Mouse (Mus musculus) limb, embryonic 14.5 days (tissue): Measurements from ENCODE around the gene Mex3b. TPM values are rescaled to one million over a fixed set of nuclear protein-coding genes. Genes with fewer than 3 reads are reported as not detected.

Experiments
- ATAC-seq: fragments of 200-750 bp; cut with Nextera tagmentation; 2 replicates; pipeline ENCODE4 v1.8.0; 2017; ENCODE audit warnings: low read depth, moderate number of reproducible peaks, moderate TSS enrichment; ENCODE audit not compliant: low FRiP score
- DNase-seq: peaks from one replicate; pipeline ENCODE4 v3.0.0-alpha.2; 2015; ENCODE audit warnings: low spot score
- H3K27ac ChIP-seq: fragments of 300-500 bp; sonication (generic); replicated peaks from 2 replicates; pipeline ENCODE4 v1.5.1; 2014; ENCODE audit warnings: low read depth, mild to moderate bottlenecking, low read length, moderate library complexity, mixed read lengths
- H3K27me3 ChIP-seq: fragments of 300-500 bp; sonication (generic); 2 replicates; pipeline ENCODE4 v1.6.1; 2014; ENCODE audit warnings: low read length, mixed read lengths; ENCODE audit not compliant: control insufficient read depth, insufficient read depth
- H3K36me3 ChIP-seq: fragments of 300-500 bp; sonication (generic); 2 replicates; pipeline ENCODE4 v1.6.1; 2014; ENCODE audit warnings: mild to moderate bottlenecking, low read length, moderate library complexity, mixed read lengths; ENCODE audit not compliant: control insufficient read depth, insufficient read depth
- H3K4me1 ChIP-seq: fragments of 300-500 bp; sonication (generic); 2 replicates; pipeline ENCODE4 v1.6.1; 2014; ENCODE audit warnings: antibody characterized with exemption, low read length, mixed read lengths; ENCODE audit not compliant: control insufficient read depth, insufficient read depth
- H3K4me2 ChIP-seq: fragments of 300-500 bp; sonication (generic); replicated peaks from 2 replicates; pipeline ENCODE4 v1.6.1; 2014; ENCODE audit warnings: low read depth, mild to moderate bottlenecking, low read length, moderate library complexity; ENCODE audit not compliant: severe bottlenecking
- H3K4me3 ChIP-seq: fragments of 300-500 bp; sonication (generic); replicated peaks from 2 replicates; pipeline ENCODE4 v1.5.1; 2014; ENCODE audit warnings: low read length
- H3K9ac ChIP-seq: fragments of 300-500 bp; sonication (generic); 2 replicates; pipeline ENCODE4 v1.6.1; 2014; ENCODE audit warnings: mild to moderate bottlenecking, low read depth, low read length, moderate library complexity; ENCODE audit not compliant: severe bottlenecking
- H3K9me3 ChIP-seq: fragments of 300-500 bp; sonication (generic); 2 replicates; pipeline ENCODE4 v1.6.1; 2016; ENCODE audit warnings: low read length; ENCODE audit not compliant: control insufficient read depth
- POLR2A ChIP-seq: fragments of 200-500 bp; IDR thresholded peaks from 2 replicates; pipeline ENCODE4 v1.8.0; 2012; ENCODE audit warnings: inconsistent platforms, mild to moderate bottlenecking, moderate library complexity, borderline replicate concordance; ENCODE audit not compliant: insufficient read depth, insufficient read length; ENCODE audit errors: extremely low read depth
- WGBS: fragments of 180-500 bp; shearing (Covaris S2); extraction: QIAGEN DNeasy Blood & Tissue Kit; methylation state at CpG from one replicate; pipeline ENCODE4 v1.1.7; 2014; 5-methylcytosine and 5-hydroxymethylcytosine counted together
- polyA plus RNA-seq, 2 experiments: library from polyadenylated mRNA; depleted of rRNA in 1 of 2; stranded (reverse) in 1 of 2; unstranded in 1 of 2; fragments of >200 nt; fragmentation: Nextera tagmentation in 1 of 2; extraction: Ambion mirVana in 1 of 2; gene quantifications; 2 replicates each; pipeline versions ENCODE4 v1.2.1 to v1.2.3; 2012 to 2014

Mex3b gene
- polyA plus RNA-seq (2012; rRNA removed): 83.8 and 129 TPM in 2 replicates
- 29.8 and 34.3 TPM in 2 replicates for polyA plus RNA-seq (2014; fragmentation: Nextera tagmentation; extraction: Ambion mirVana)

DNA sequence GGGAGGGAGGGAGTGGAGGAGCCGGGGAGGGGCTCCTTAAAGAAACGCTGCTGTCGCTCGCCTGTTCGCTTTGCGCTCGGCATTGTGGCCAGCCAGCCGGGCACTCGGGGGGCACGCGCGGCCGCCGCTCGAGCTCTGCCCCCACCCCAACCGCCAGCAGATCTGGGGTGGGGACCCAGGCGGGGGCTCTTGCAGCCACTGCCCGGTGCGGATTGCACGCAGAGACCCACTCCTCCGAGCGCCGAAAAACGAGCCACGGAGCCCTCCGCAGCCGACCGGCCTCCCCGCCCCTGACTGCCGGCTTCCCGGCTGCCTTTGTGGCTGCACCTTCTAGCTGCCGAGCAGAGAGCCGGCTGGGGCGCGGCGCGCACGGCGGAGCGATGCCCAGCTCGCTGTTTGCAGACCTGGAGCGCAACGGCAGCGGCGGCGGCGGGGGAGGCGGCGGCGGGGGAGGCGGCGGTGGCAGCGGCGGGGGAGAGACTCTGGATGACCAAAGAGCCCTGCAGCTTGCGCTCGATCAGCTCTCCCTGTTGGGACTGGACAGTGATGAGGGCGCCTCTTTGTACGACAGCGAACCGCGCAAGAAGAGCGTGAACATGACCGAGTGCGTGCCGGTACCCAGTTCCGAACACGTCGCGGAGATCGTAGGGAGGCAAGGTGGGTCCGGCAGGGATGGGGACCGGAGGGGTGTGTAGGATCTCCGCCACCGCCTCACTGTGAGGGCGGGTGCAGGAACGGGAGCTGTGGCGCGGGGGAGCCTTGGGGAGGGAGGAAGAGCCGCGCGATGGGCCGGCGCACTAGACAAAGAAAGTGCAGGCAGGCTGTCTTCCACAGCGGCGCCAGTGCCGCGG lies at the start of gene Mex3b:
Gene Mex3b, plus strand, starts transcription at position 63 of the 851 bp plus-strand sequence.
- Histone ChIP-seq H3K4me2 (peak within 1 kb of the TSS; percentile 94), H3K4me3 (peak within 1 kb of the TSS; percentile 99), H3K9me3 (no peaks in the 10 kb centered on the region), H3K4me1 (peaks cover 12% of the 10 kb centered on the region), H3K27ac (peak within 1 kb of the TSS; percentile 100), H3K27me3 (no peaks in the 10 kb centered on the region), H3K9ac (peak within 1 kb of the TSS; percentile 100), H3K36me3 (peaks cover 28% of the 10 kb centered on the region)
- peak; percentile 90 for TF ChIP-seq POLR2A
- ATAC-seq (no peak), DNase-seq (peak; percentile 48)
- under 1% methylated on average over 57 of the region's 87 CpGs for WGBS

DNA sequence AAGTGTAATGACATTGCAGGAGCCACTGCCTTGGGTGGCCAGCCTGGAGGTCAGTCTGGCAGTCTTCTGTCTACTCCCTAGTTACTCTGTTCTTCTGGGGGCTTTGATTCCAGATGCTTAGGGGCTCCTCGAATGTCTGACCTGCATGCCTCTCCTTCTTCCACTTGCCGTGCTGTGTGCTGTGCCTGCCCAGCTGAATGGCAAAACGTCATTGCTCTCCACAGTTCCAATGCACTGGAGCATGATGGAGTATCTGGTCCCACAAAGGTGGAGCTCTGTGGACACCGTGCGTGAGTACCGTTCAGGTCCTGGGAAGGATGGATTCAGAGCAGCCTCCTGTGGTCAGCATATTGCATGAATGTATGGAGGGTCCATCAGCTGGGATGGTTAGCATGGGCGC lies 47.6 kb upstream of the Mex3b start:
- Histone ChIP-seq H3K36me3 (no peaks in the 10 kb centered on the region), H3K9me3 (no peaks in the 10 kb centered on the region), H3K9ac (no peak overlapping the region), H3K27me3 (no peaks in the 10 kb centered on the region), H3K4me3 (no peak overlapping the region), H3K27ac (no peak overlapping the region), H3K4me2 (no peak overlapping the region), H3K4me1 (no peaks in the 10 kb centered on the region)
- ATAC-seq: no peak
- 94% methylated on average over 7 of the region's 7 CpGs for WGBS
- no peak for TF ChIP-seq POLR2A
- no peak for DNase-seq

DNA sequence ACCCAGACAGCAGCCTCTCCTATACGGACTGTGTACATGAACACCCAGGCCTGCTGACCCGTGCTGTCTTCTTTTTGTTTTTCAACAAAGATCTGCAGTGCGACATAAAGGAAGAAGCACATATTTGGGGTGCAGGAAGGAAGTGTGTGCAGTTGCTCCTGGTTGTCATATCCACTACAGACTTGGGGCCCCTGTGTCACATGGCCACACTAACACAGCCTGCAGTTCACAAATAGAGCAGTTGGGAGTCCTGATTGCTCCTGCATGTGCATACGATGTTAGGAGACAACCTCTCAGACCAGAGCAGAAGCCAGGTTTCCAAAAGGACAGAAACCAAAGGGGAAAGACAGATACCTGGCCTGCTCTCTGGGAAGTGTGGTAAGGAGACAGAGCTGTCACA lies 46.5 kb upstream of the Mex3b start:
- H3K4me3 ChIP-seq: no peak overlapping the region
- no peaks in the 10 kb centered on the region for H3K27me3 ChIP-seq
- H3K36me3 ChIP-seq: no peaks in the 10 kb centered on the region
- no peaks in the 10 kb centered on the region for H3K4me1 ChIP-seq
- WGBS: 72% methylated on average over 4 of the region's 4 CpGs
- no peak overlapping the region for H3K9ac ChIP-seq
- DNase-seq (no peak), ATAC-seq (no peak)
- H3K9me3 ChIP-seq: no peaks in the 10 kb centered on the region
- TF ChIP-seq POLR2A: no peak
- no peak overlapping the region for H3K27ac ChIP-seq
- no peak overlapping the region for H3K4me2 ChIP-seq

DNA sequence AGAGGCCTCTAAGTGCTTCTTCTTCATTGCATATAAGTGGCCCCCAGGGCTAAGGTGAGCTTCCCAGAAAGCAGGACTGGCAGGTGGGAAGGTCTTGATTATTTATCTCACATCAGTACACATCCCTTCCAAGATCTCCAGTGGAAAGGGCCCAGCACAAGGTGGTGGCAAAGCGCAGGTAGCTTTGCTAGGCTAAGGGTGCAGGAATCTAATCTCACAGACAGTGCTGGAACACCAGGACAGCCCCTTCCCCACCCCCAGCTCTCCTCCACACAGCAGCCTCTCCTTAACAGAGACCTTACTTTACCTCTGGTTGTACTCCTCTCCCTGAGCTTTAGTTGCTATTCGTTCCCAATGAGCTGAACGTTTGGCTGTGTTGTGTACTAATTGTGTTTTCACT lies 45.6 kb upstream of the Mex3b start:
- Histone ChIP-seq H3K4me2 (no peak overlapping the region), H3K4me3 (no peak overlapping the region), H3K9me3 (no peaks in the 10 kb centered on the region), H3K27ac (no peak overlapping the region), H3K27me3 (no peaks in the 10 kb centered on the region), H3K36me3 (no peaks in the 10 kb centered on the region), H3K9ac (no peak overlapping the region), H3K4me1 (no peaks in the 10 kb centered on the region)
- no peak for ATAC-seq
- DNase-seq: no peak
- TF ChIP-seq POLR2A: no peak
- WGBS: 68% methylated on average over 3 of the region's 3 CpGs

DNA sequence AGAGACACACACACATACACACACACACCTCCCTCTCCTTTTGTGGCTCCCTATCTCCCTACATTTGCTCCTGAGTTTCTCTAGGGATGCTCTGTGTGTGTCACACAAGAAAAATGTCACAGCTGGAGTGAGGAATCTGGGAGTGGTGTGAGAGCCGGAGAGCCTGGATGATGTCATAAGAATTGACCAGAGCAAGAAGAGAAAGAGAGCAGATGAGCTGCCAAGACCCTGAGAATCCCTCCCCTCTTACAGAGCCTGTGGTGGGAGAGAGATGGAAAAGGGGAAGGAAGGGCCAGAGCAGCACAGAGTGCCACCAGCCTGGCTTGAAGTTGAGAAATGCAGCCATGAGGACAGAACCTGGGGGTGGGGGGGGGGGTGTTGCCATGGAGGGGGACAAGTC lies 44.6 kb upstream of the Mex3b start:
- no peak overlapping the region for H3K9ac ChIP-seq
- no peaks in the 10 kb centered on the region for H3K36me3 ChIP-seq
- no peak overlapping the region for H3K27ac ChIP-seq
- no peaks in the 10 kb centered on the region for H3K9me3 ChIP-seq
- no peak overlapping the region for H3K4me2 ChIP-seq
- peak; percentile 34; the same call in 1 of the 2 replicates for ATAC-seq
- peak; percentile 33 for DNase-seq
- no peak for TF ChIP-seq POLR2A
- no peaks in the 10 kb centered on the region for H3K27me3 ChIP-seq
- WGBS: 36% methylated on average over 1 of the region's 1 CpGs
- H3K4me3 ChIP-seq: no peak overlapping the region
- no peaks in the 10 kb centered on the region for H3K4me1 ChIP-seq
